In genomic region chr5:60599460-60600299, GRCm38 (mm10) we compare ENCODE assay signal across 11 mouse cellular contexts.
DNase-seq lines count a peak whose midpoint lies in the region; ATAC-seq and TF ChIP-seq lines count a peak whose summit lies in the region.
"Had no signal": no experiment of that assay in that cellular context is flagged by ENCODE, and none has a peak within 500 bp of the region (broad histone marks: within the 10 kb centered on the region; RNA-seq: fewer than 3 reads in every experiment).

No protein-coding gene starts in this region.

- no peaks in the 10 kb centered on the region for H3K36me3 ChIP-seq in forebrain, embryonic 11.5 days (ENCODE audit: control insufficient read depth, insufficient read depth, low read length)
- H3K36me3 ChIP-seq in forebrain, embryonic 10.5 days (replicated peaks): no peaks in the 10 kb centered on the region
- no peaks in the 10 kb centered on the region for H3K36me3 ChIP-seq in forebrain, embryonic 16.5 days (ENCODE audit: control insufficient read depth, insufficient read depth)
- no peaks in the 10 kb centered on the region for H3K36me3 ChIP-seq in midbrain, embryonic 15.5 days (replicated peaks)
- H3K36me3 ChIP-seq in kidney, embryonic 16.5 days (ENCODE audit: insufficient read depth, low read length): no peaks in the 10 kb centered on the region
- H3K36me3 ChIP-seq: heart, embryonic 10.5 days had no signal

- no peaks in the 10 kb centered on the region for H3K4me1 ChIP-seq in forebrain, embryonic 11.5 days (replicated peaks; ENCODE audit: control insufficient read depth, insufficient read depth, low read length)
- no peaks in the 10 kb centered on the region for H3K4me1 ChIP-seq in forebrain, embryonic 10.5 days
- H3K4me1 ChIP-seq in cerebellum, adult 2 months (ENCODE audit: control insufficient read depth, insufficient read depth, low read length): peaks cover 3% of the 10 kb centered on the region; the same call in 1 of the 2 replicates
- peaks cover 6% of the 10 kb centered on the region; the same call in 1 of the 2 replicates for H3K4me1 ChIP-seq in forebrain, embryonic 16.5 days (replicated peaks; ENCODE audit: control insufficient read depth, insufficient read depth, low read length)
- 0 out of 2 replicates have a peak, but pooled peaks cover 2% of the 10 kb centered on the region for H3K4me1 ChIP-seq in midbrain, embryonic 15.5 days
- no peaks in the 10 kb centered on the region for H3K4me1 ChIP-seq in kidney, embryonic 16.5 days (ENCODE audit: insufficient read depth, low read length)
- H3K4me1 ChIP-seq: heart, embryonic 10.5 days had no signal

- no peak for TF ChIP-seq CTCF in cerebellum, adult 2 months (IDR thresholded peaks at IDR 0.05; ENCODE audit: borderline replicate concordance, insufficient read depth, low read depth, low read length)

- TF ChIP-seq POLR2A in cerebellum, adult 2 months (IDR thresholded peaks at IDR 0.05; ENCODE audit: borderline replicate concordance, insufficient read depth, low read length): no peak

- H3K9ac ChIP-seq in forebrain, embryonic 11.5 days (ENCODE audit: low read length): no peak overlapping the region
- no peak overlapping the region for H3K9ac ChIP-seq in forebrain, embryonic 16.5 days (replicated peaks; ENCODE audit: low read depth, low read length)
- no peak overlapping the region for H3K9ac ChIP-seq in midbrain, embryonic 15.5 days
- no peak overlapping the region for H3K9ac ChIP-seq in kidney, embryonic 16.5 days (replicated peaks; ENCODE audit: low read length)
- H3K9ac ChIP-seq: liver, embryonic 14.5 days had no signal

- no peaks in the 10 kb centered on the region for H3K9me3 ChIP-seq in forebrain, embryonic 11.5 days (ENCODE audit: control insufficient read depth, low read length)
- no peaks in the 10 kb centered on the region for H3K9me3 ChIP-seq in forebrain, embryonic 10.5 days
- no peaks in the 10 kb centered on the region for H3K9me3 ChIP-seq in forebrain, embryonic 16.5 days (ENCODE audit: control insufficient read depth, low read length)
- H3K9me3 ChIP-seq in midbrain, embryonic 15.5 days: no peaks in the 10 kb centered on the region
- H3K9me3 ChIP-seq in kidney, embryonic 16.5 days (ENCODE audit: low read length): no peaks in the 10 kb centered on the region
- H3K9me3 ChIP-seq: heart, embryonic 10.5 days had no signal

- H3K4me3 ChIP-seq in forebrain, embryonic 11.5 days (ENCODE audit: low read depth, low read length): no peak overlapping the region
- H3K4me3 ChIP-seq in forebrain, embryonic 10.5 days: no peak overlapping the region
- no peak overlapping the region for H3K4me3 ChIP-seq in cerebellum, adult 2 months (replicated peaks; ENCODE audit: insufficient read depth, low read depth, low read length)
- no peak overlapping the region for H3K4me3 ChIP-seq in forebrain, embryonic 16.5 days (replicated peaks; ENCODE audit: low read length)
- no peak overlapping the region for H3K4me3 ChIP-seq in midbrain, embryonic 15.5 days
- H3K4me3 ChIP-seq in kidney, embryonic 16.5 days (ENCODE audit: low read length): no peak overlapping the region
- H3K4me3 ChIP-seq: heart, embryonic 10.5 days had no signal

- ATAC-seq in forebrain, embryonic 11.5 days (replicated peaks; ENCODE audit: low FRiP score): peak; percentile 89
- ATAC-seq in forebrain, embryonic 16.5 days: peak; percentile 98
- ATAC-seq in midbrain, embryonic 15.5 days (replicated peaks): peak; percentile 84
- ATAC-seq in kidney, embryonic 16.5 days (ENCODE audit: low FRiP score, low TSS enrichment): no peak
- ATAC-seq: inflammation-experienced regulatory T-cells, adult 6 months had no signal

- DNase-seq in forebrain, embryonic 11.5 days (ENCODE audit: low spot score): no peak
- DNase-seq in forebrain, embryonic 10.5 days (ENCODE audit: extremely low spot score, low spot score): no peak
- peak; percentile 32 to 71 for DNase-seq in cerebellum, adult 2 months
- DNase-seq in ovary, adult 18-20 months (ENCODE audit: low spot score): no peak
- DNase-seq in heart, postnatal 4 days: no peak

- no peak overlapping the region for H3K4me2 ChIP-seq in forebrain, embryonic 11.5 days (ENCODE audit: low read depth, low read length, severe bottlenecking)
- H3K4me2 ChIP-seq in forebrain, embryonic 16.5 days (ENCODE audit: low read length): no peak overlapping the region
- H3K4me2 ChIP-seq in midbrain, embryonic 15.5 days: no peak overlapping the region
- no peak overlapping the region for H3K4me2 ChIP-seq in kidney, embryonic 16.5 days (replicated peaks; ENCODE audit: low read depth, low read length)

- no peaks in the 10 kb centered on the region for H3K27me3 ChIP-seq in forebrain, embryonic 11.5 days (ENCODE audit: control insufficient read depth, insufficient read depth, low read length)
- no peaks in the 10 kb centered on the region for H3K27me3 ChIP-seq in forebrain, embryonic 10.5 days (ENCODE audit: poor library complexity, severe bottlenecking)
- H3K27me3 ChIP-seq in cerebellum, adult 2 months (ENCODE audit: control insufficient read depth, insufficient read depth, low read length): no peaks in the 10 kb centered on the region
- no peaks in the 10 kb centered on the region for H3K27me3 ChIP-seq in forebrain, embryonic 16.5 days (replicated peaks; ENCODE audit: control insufficient read depth, insufficient read depth, low read length)
- no peaks in the 10 kb centered on the region for H3K27me3 ChIP-seq in midbrain, embryonic 15.5 days (replicated peaks)
- H3K27me3 ChIP-seq in kidney, embryonic 16.5 days (ENCODE audit: insufficient read depth, low read length): no peaks in the 10 kb centered on the region

- H3K27ac ChIP-seq in forebrain, embryonic 11.5 days (ENCODE audit: low read depth, low read length): no peak overlapping the region
- no peak overlapping the region for H3K27ac ChIP-seq in forebrain, embryonic 10.5 days
- no peak overlapping the region for H3K27ac ChIP-seq in cerebellum, adult 2 months (ENCODE audit: insufficient read depth, low read length)
- peak overlapping the region; percentile 70 for H3K27ac ChIP-seq in forebrain, embryonic 16.5 days (ENCODE audit: low read length)
- no peak overlapping the region for H3K27ac ChIP-seq in midbrain, embryonic 15.5 days
- no peak overlapping the region for H3K27ac ChIP-seq in kidney, embryonic 16.5 days (ENCODE audit: low read length)
- H3K27ac ChIP-seq: heart, embryonic 10.5 days; liver, embryonic 14.5 days had no signal

- WGBS in forebrain, embryonic 11.5 days: 67% methylated on average over 5 of the region's 5 CpGs
- 77% methylated on average over 5 of the region's 5 CpGs for WGBS in forebrain, embryonic 10.5 days
- WGBS in cerebellum, adult 2 months: 23% methylated on average over 5 of the region's 5 CpGs
- WGBS in forebrain, embryonic 16.5 days: 34% methylated on average over 5 of the region's 5 CpGs
- 51% methylated on average over 5 of the region's 5 CpGs for WGBS in midbrain, embryonic 15.5 days
- WGBS in kidney, embryonic 16.5 days: 74% methylated on average over 5 of the region's 5 CpGs

Comparison
In these comparisons a context has a peak if more than half of its experiments do, and no peak if none do; other contexts are left out.
1. DNase-seq: peak in cerebellum, adult 2 months (2 of 2); none in forebrain, embryonic 11.5 days (single experiment), forebrain, embryonic 10.5 days (single experiment), ovary, adult 18-20 months (single experiment) and heart, postnatal 4 days (single experiment).